Comparison of ENCODE assay signal across 20 mouse cellular contexts in genomic region chr4:130550511-130550910, GRCm38 (mm10). TPM values are rescaled to one million over a fixed set of nuclear protein-coding genes. Genes with fewer than 3 reads are reported as not detected.
DNase-seq lines count a peak whose midpoint lies in the region; ATAC-seq and TF ChIP-seq lines count a peak whose summit lies in the region.
"Had no signal": no experiment of that assay in that cellular context is flagged by ENCODE, and none has a peak within 500 bp of the region (broad histone marks: within the 10 kb centered on the region; RNA-seq: fewer than 3 reads in every experiment).

No protein-coding gene starts in this region.

- H3K4me2 ChIP-seq in midbrain, embryonic 12.5 days (replicated peaks) = no peak overlapping the region
- H3K4me2 ChIP-seq in midbrain, embryonic 11.5 days = no peak overlapping the region
- H3K4me2 ChIP-seq: embryonic facial prominence, embryonic 15.5 days; heart, embryonic 12.5 days; intestine, embryonic 15.5 days; liver, embryonic 13.5 days; stomach, embryonic 15.5 days had no signal

- 0 out of 2 replicates have a peak overlapping the region, but pooled peaks have one; percentile 17 for H3K27ac ChIP-seq in cerebellum, adult 2 months (ENCODE audit: insufficient read depth, low read length)
- H3K27ac ChIP-seq in midbrain, embryonic 12.5 days (replicated peaks) = peak overlapping the region; percentile 35
- H3K27ac ChIP-seq in midbrain, embryonic 11.5 days (ENCODE audit: low read depth, low read length) = no peak overlapping the region
- H3K27ac ChIP-seq in kidney, adult 2 months (ENCODE audit: insufficient read depth, low read depth, low read length) = peak overlapping the region; percentile 45; the same call in 1 of the 2 replicates
- H3K27ac ChIP-seq: embryonic facial prominence, embryonic 15.5 days; intestine, embryonic 15.5 days; liver, embryonic 13.5 days; stomach, embryonic 15.5 days had no signal

- no peak for DNase-seq in cerebellum, adult 2 months
- DNase-seq in cerebellum, postnatal 10 days = no peak
- DNase-seq in midbrain, embryonic 11.5 days (ENCODE audit: low spot score, missing footprints) = no peak
- DNase-seq in kidney, adult 2 months = peak; percentile 94
- peak; percentile 21 to 50 for DNase-seq in kidney, postnatal 4 days
- no peak for DNase-seq in frontal cortex, postnatal 36 days (ENCODE audit: low spot score in 2 of 2)
- DNase-seq in layer of hippocampus, adult 9-10 months (ENCODE audit: low spot score) = no peak
- DNase-seq: cerebellum, postnatal 14 days; embryo, embryonic 11 days; liver, embryonic 13.5 days; right cerebral cortex, adult 18-20 months; thymus, adult 2 months had no signal

- no peak overlapping the region for H3K4me3 ChIP-seq in cerebellum, adult 2 months (replicated peaks; ENCODE audit: insufficient read depth, low read depth, low read length)
- no peak overlapping the region for H3K4me3 ChIP-seq in midbrain, embryonic 12.5 days
- no peak overlapping the region for H3K4me3 ChIP-seq in midbrain, embryonic 11.5 days (ENCODE audit: low read depth, low read length)
- H3K4me3 ChIP-seq in kidney, adult 2 months (ENCODE audit: insufficient read depth, low read depth, low read length) = no peak overlapping the region
- H3K4me3 ChIP-seq: embryonic facial prominence, embryonic 15.5 days; heart, embryonic 12.5 days; intestine, embryonic 15.5 days; liver, embryonic 13.5 days; stomach, embryonic 15.5 days had no signal

- no peaks in the 10 kb centered on the region for H3K9me3 ChIP-seq in midbrain, embryonic 12.5 days
- no peaks in the 10 kb centered on the region for H3K9me3 ChIP-seq in midbrain, embryonic 11.5 days (ENCODE audit: control insufficient read depth, low read length)
- H3K9me3 ChIP-seq: embryonic facial prominence, embryonic 15.5 days; intestine, embryonic 15.5 days; liver, embryonic 13.5 days; stomach, embryonic 15.5 days had no signal

- no peak for TF ChIP-seq CTCF in cerebellum, adult 2 months (IDR thresholded peaks at IDR 0.05; ENCODE audit: borderline replicate concordance, insufficient read depth, low read depth, low read length)
- no peak for TF ChIP-seq CTCF in kidney, adult 2 months (conservative IDR thresholded peaks at IDR 0.05; ENCODE audit: insufficient read depth, insufficient read length, low read depth, low read length)

- no peak for TF ChIP-seq POLR2A in cerebellum, adult 2 months (IDR thresholded peaks at IDR 0.05; ENCODE audit: borderline replicate concordance, insufficient read depth, low read length)
- TF ChIP-seq POLR2A in kidney, adult 2 months (IDR thresholded peaks at IDR 0.05; ENCODE audit: low read depth, low read length) = no peak

- H3K4me1 ChIP-seq in cerebellum, adult 2 months (ENCODE audit: control insufficient read depth, insufficient read depth, low read length) = peaks cover 68% of the 10 kb centered on the region
- H3K4me1 ChIP-seq in midbrain, embryonic 12.5 days = peaks cover 57% of the 10 kb centered on the region
- peaks cover 51% of the 10 kb centered on the region for H3K4me1 ChIP-seq in midbrain, embryonic 11.5 days (ENCODE audit: control insufficient read depth, insufficient read depth, low read length)
- no peaks in the 10 kb centered on the region; the same call in 1 of the 2 replicates for H3K4me1 ChIP-seq in kidney, adult 2 months (ENCODE audit: control insufficient read depth, insufficient read depth, low read length)

- ATAC-seq in midbrain, embryonic 12.5 days (ENCODE audit: low FRiP score, low read depth) = no peak
- no peak for ATAC-seq in midbrain, embryonic 11.5 days (ENCODE audit: low FRiP score)
- ATAC-seq: CD4-positive, CD25-positive, alpha-beta regulatory T cell, adult 4 months; forebrain, embryonic 14.5 days; intestine, embryonic 15.5 days had no signal

- H3K27me3 ChIP-seq in cerebellum, adult 2 months (ENCODE audit: control insufficient read depth, insufficient read depth, low read length) = no peaks in the 10 kb centered on the region
- H3K27me3 ChIP-seq in midbrain, embryonic 12.5 days = no peaks in the 10 kb centered on the region
- H3K27me3 ChIP-seq in midbrain, embryonic 11.5 days (ENCODE audit: control insufficient read depth, insufficient read depth, low read length) = no peaks in the 10 kb centered on the region
- H3K27me3 ChIP-seq in kidney, adult 2 months (replicated peaks; ENCODE audit: control insufficient read depth, insufficient read depth, low read length) = no peaks in the 10 kb centered on the region
- H3K27me3 ChIP-seq: embryonic facial prominence, embryonic 15.5 days; heart, embryonic 12.5 days; intestine, embryonic 15.5 days; liver, embryonic 13.5 days; stomach, embryonic 15.5 days had no signal

- WGBS in cerebellum, adult 2 months = 32% methylated on average over 9 of the region's 9 CpGs
- 88% methylated on average over 9 of the region's 9 CpGs for WGBS in midbrain, embryonic 12.5 days
- WGBS in midbrain, embryonic 11.5 days = 83% methylated on average over 9 of the region's 9 CpGs
- WGBS in kidney, adult 2 months = 55% methylated on average over 9 of the region's 9 CpGs

- no peaks in the 10 kb centered on the region for H3K36me3 ChIP-seq in midbrain, embryonic 12.5 days
- no peaks in the 10 kb centered on the region for H3K36me3 ChIP-seq in midbrain, embryonic 11.5 days (ENCODE audit: control insufficient read depth, insufficient read depth, low read length)
- H3K36me3 ChIP-seq in kidney, adult 2 months (ENCODE audit: control insufficient read depth, insufficient read depth, low read length) = no peaks in the 10 kb centered on the region
- H3K36me3 ChIP-seq: embryonic facial prominence, embryonic 15.5 days; G1E; heart, embryonic 12.5 days; intestine, embryonic 15.5 days; liver, embryonic 13.5 days; stomach, embryonic 15.5 days had no signal

- no peak overlapping the region for H3K9ac ChIP-seq in midbrain, embryonic 12.5 days (replicated peaks)
- no peak overlapping the region for H3K9ac ChIP-seq in midbrain, embryonic 11.5 days (ENCODE audit: low read length)
- H3K9ac ChIP-seq: embryonic facial prominence, embryonic 15.5 days; heart, embryonic 12.5 days; intestine, embryonic 15.5 days; liver, embryonic 13.5 days; stomach, embryonic 15.5 days had no signal

RNA-seq across cellular contexts. Expression of gene Nkain1, which starts 23.5 kb away (rescaled TPM):
- 109 and 114 TPM in 2 replicates for polyA plus RNA-seq in cerebellum, adult 2 months (2012; rRNA removed)
- 16.6 and 17.0 TPM in 2 replicates for polyA plus RNA-seq in midbrain, embryonic 12.5 days (2016; fragmentation: Nextera tagmentation; extraction: Ambion mirVana)
- polyA plus RNA-seq in midbrain, embryonic 11.5 days (2014; fragmentation: Nextera tagmentation; extraction: Ambion mirVana) = 18.7 and 21.4 TPM in 2 replicates
- polyA plus RNA-seq in kidney, adult 2 months (2012; rRNA removed) = 25.7 and 29.3 TPM in 2 replicates
- polyA plus RNA-seq: CD4-positive, CD25-positive, alpha-beta regulatory T cell, adult 4 months; G1E; liver, embryonic 13.5 days had no signal

Comparison
In these comparisons a context has a peak if more than half of its experiments do, and no peak if none do; other contexts are left out.
1. DNase-seq: peak in kidney, adult 2 months (single experiment) and kidney, postnatal 4 days (2 of 2); none in cerebellum, adult 2 months (0 of 2), cerebellum, postnatal 10 days (0 of 2), midbrain, embryonic 11.5 days (single experiment), frontal cortex, postnatal 36 days (0 of 2) and layer of hippocampus, adult 9-10 months (single experiment).